Mouse (Mus musculus) hindbrain, embryonic 10.5 days (tissue): ENCODE results near the gene Ak5. TPM values are rescaled to one million over a fixed set of nuclear protein-coding genes. Genes with fewer than 3 reads are reported as not detected.

Source experiments
- DNase-seq: peaks from one replicate; pipeline ENCODE4 v3.0.0-alpha.2; 2017; ENCODE audit warnings: low spot score
- H3K27ac ChIP-seq: fragments of 300-500 bp; sonication (generic); 2 replicates; pipeline ENCODE4 v1.5.1; 2016; ENCODE audit warnings: mild to moderate bottlenecking, moderate library complexity
- H3K27me3 ChIP-seq: fragments of 300-500 bp; sonication (generic); 2 replicates; pipeline ENCODE4 v1.6.1; 2016; ENCODE audit warnings: mild to moderate bottlenecking; ENCODE audit not compliant: poor library complexity, insufficient read depth, severe bottlenecking
- H3K36me3 ChIP-seq: fragments of 300-500 bp; sonication (generic); 2 replicates; pipeline ENCODE4 v1.6.1; 2016; ENCODE audit warnings: mild to moderate bottlenecking, moderate library complexity
- H3K4me1 ChIP-seq: fragments of 300-500 bp; sonication (generic); replicated peaks from 2 replicates; pipeline ENCODE4 v1.6.1; 2016; ENCODE audit warnings: mild to moderate bottlenecking
- H3K4me3 ChIP-seq: fragments of 300-500 bp; sonication (generic); 2 replicates; pipeline ENCODE4 v1.5.1; 2016; ENCODE audit warnings: mild to moderate bottlenecking, moderate library complexity
- H3K9me3 ChIP-seq: fragments of 300-500 bp; sonication (generic); 2 replicates; pipeline ENCODE4 v1.6.1; 2016; ENCODE audit warnings: mild to moderate bottlenecking, moderate library complexity
- WGBS: fragments of 180-500 bp; shearing (Covaris S2); methylation state at CpG from one replicate; pipeline ENCODE4 v1.1.7; 2016; 5-methylcytosine and 5-hydroxymethylcytosine counted together
- polyA plus RNA-seq: library from polyadenylated mRNA; unstranded; fragments of >200 nt; fragmentation: Nextera tagmentation; extraction: Ambion mirVana; gene quantifications from 2 replicates; pipeline ENCODE4 v1.2.1, GENCODE M21; 2016

Gene Ak5
- polyA plus RNA-seq, 1 experiment from 2014 or later: 1.1 TPM

DNA sequence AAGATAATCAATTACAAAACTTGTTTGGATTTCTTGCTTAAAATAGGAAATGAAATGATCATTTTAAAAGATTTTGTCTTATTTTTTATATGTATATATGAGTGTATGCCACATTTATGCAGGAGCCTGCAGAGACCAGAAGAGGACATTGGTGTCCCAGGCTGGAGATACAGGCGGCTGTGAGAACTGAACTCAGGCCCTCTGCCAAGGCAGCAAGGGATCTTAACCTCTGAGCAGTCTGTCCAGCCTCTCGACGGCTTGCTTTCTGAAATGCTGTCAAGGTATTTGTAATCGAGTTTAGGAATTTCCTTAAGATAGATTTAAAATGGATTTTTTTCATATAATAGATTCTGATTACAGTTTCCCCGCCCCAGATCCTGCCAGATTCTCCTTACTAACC is 20.4 kb upstream of the Ak5 start:
- no peak overlapping the region for H3K27ac ChIP-seq
- no peaks in the 10 kb centered on the region for H3K4me1 ChIP-seq
- DNase-seq: no peak
- H3K36me3 ChIP-seq: no peaks in the 10 kb centered on the region
- H3K4me3 ChIP-seq: no peak overlapping the region
- no peaks in the 10 kb centered on the region for H3K9me3 ChIP-seq
- 89% methylated on average over 5 of the region's 5 CpGs for WGBS
- H3K27me3 ChIP-seq: no peaks in the 10 kb centered on the region

DNA sequence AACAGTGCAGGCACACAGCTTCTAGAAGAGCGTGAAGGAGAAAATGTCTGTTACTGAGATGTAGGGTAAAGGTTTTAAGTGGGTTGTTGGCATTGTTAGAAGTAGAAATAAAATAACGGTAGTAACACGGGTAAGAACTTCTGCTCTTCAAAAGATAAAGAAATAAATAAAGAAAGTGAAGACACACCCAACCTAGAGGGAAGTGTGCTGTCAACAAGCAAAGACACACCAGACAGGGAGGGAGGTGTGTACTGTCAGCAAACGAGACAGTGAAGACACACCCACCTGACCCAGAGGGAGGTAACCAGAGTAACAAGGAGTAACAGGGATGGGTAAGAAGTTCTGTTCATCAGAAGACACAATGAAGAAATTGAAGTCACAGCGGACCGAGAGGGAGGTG is 6.5 kb upstream of the Ak5 start:
- Histone ChIP-seq H3K4me1 (no peaks in the 10 kb centered on the region), H3K9me3 (no peaks in the 10 kb centered on the region), H3K36me3 (no peaks in the 10 kb centered on the region), H3K27ac (no peak overlapping the region), H3K27me3 (peaks cover 4% of the 10 kb centered on the region), H3K4me3 (no peak overlapping the region)
- 80% methylated on average over 6 of the region's 6 CpGs for WGBS
- no peak for DNase-seq

DNA sequence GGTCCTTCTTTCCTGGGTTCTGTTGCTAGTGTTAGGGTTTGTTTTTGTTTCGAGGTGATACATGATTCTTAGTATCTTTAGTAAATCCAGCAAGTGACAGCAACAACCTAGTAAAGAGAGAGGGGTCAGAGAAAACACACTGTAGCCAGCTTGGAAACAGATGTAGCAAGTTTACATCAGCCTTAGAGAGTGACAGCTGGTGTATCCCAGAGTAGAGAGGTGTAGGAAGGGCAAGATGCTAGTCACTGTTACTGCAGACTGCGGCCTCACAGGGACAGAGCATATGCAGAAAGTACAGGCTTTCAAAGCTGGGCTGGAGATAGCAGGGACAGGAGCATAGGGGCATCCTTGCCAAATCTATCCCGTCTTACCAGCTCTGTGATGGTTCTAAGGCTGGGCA is 1.6 kb upstream of the Ak5 start:
- Histone ChIP-seq H3K9me3 (no peaks in the 10 kb centered on the region), H3K4me1 (peaks cover 16% of the 10 kb centered on the region), H3K27me3 (peaks cover 53% of the 10 kb centered on the region), H3K36me3 (no peaks in the 10 kb centered on the region), H3K27ac (no peak overlapping the region), H3K4me3 (no peak overlapping the region)
- no peak for DNase-seq
- 84% methylated on average over 3 of the region's 3 CpGs for WGBS

DNA sequence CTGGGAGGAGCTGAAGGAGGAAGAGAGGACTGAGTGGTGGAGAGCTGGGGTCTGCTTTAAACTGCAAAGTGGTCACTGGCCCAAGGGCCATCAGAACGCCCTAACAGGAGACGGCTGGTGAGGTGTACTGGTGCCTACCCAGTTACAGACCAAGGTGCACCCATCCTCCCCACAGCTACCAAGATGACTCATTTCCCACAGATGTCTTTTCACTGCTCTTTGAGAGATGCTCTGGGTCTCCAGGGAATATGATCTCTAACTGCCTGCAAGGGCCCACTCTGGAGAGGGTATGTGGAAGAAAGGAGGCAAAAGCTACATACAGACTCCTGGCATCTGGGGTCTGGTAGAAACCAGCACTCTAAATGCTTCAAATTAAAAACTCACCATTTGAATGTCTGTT is 633 bp upstream of the Ak5 start:
- H3K27me3 ChIP-seq: peaks cover 60% of the 10 kb centered on the region
- H3K36me3 ChIP-seq: no peaks in the 10 kb centered on the region
- WGBS: 78% methylated on average over 2 of the region's 2 CpGs
- H3K27ac ChIP-seq: no peak overlapping the region
- 0 out of 2 replicates have a peak overlapping the region, but pooled peaks have one; percentile 73 for H3K4me3 ChIP-seq
- H3K4me1 ChIP-seq: peaks cover 16% of the 10 kb centered on the region
- H3K9me3 ChIP-seq: no peaks in the 10 kb centered on the region
- DNase-seq: no peak

DNA sequence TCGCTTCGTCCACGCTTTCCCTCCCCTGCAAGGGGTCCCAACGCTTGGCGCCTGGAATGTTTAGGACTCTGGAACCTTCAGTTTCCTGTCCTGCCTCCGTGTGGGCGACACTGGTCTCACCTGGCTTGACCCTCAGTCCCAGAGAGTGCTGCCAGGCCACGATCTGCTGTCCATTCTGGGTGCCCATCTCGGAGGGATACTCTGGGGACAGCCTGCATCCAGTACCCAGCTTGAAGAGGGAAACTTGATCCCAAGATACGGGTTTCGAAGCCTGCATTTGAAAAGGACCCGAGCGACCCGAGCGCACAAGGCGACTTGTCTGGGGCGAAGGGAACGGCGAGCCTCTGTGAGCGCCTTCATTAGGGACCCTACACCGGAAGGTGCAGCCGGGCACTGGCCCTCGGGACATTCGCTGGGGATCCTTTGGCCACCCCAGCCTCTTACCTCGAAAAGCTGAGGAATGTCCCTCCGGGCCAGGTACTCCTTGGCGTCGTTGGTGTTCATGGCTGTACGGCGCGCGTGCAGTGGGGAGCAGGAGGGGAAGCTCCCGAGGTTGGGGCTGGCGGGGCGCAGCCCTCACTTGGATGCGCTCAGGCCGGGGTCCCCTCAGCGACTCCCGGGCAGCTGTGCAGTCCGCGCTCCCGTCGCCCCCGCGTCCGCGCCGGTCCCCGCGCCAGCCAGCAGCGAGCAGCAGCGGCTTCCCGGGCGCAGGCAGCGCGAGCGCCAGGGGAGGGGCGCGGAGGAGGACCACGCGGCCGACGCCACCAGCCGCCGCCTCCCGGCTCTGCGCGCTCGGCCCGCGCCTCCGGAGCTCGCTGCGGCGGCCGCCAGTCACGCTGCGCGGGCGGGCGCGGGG is 576 bp downstream of the Ak5 start:
- Histone ChIP-seq H3K27me3 (peaks cover 60% of the 10 kb centered on the region), H3K4me1 (peaks cover 16% of the 10 kb centered on the region), H3K9me3 (no peaks in the 10 kb centered on the region), H3K36me3 (no peaks in the 10 kb centered on the region), H3K27ac (peak overlapping the region; percentile 81), H3K4me3 (peak overlapping the region; percentile 73)
- peak; percentile 63 for DNase-seq
- under 1% methylated on average over 82 of the region's 82 CpGs for WGBS

DNA sequence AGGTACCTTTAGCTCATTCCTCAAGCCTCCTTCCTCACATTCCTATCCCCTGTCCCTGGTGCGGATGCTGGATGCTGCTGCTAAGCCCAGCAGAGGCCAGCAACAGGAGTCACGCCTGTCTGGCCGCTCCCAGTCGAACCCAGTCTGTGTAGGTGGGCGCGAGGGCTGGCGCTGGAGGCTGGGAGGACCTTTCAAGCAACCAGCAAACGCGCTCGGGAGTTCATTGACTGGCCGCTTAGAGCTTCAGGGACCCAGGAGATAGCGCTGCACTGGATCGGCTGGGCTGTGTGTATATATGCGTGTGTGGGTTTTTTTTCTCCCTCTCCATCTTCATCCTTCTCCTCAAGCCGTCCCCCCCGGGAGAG is 1.2 kb downstream of the Ak5 start:
- WGBS: under 1% methylated on average over 16 of the region's 16 CpGs
- no peaks in the 10 kb centered on the region for H3K36me3 ChIP-seq
- H3K4me1 ChIP-seq: peaks cover 16% of the 10 kb centered on the region
- no peaks in the 10 kb centered on the region for H3K9me3 ChIP-seq
- H3K4me3 ChIP-seq: peak overlapping the region; percentile 73
- no peak overlapping the region for H3K27ac ChIP-seq
- DNase-seq: peak; percentile 44
- peaks cover 60% of the 10 kb centered on the region for H3K27me3 ChIP-seq

DNA sequence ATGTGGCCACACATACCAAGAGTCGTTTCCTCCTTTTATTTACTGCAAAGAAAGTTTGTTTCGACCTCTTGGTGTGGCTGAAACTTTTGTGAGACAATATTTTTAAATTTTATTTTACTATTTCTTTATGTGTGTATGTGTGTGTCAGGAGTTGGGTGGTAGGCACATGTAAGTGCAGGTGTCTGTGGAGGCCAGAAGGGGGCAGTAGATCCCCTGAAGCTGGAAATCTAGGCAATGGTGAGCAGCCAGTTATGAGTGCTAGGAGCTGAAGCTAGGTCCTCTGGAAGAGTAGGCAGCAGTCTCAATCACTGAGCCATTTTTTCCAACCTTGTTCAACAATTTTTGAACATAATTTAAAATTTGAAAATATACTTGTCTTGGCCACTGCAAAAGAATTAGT is 9.6 kb downstream of the Ak5 start:
- Histone ChIP-seq H3K4me3 (no peak overlapping the region), H3K27ac (no peak overlapping the region), H3K4me1 (no peaks in the 10 kb centered on the region), H3K27me3 (no peaks in the 10 kb centered on the region), H3K36me3 (no peaks in the 10 kb centered on the region), H3K9me3 (no peaks in the 10 kb centered on the region)
- 87% methylated on average over 2 of the region's 2 CpGs for WGBS
- no peak for DNase-seq

DNA sequence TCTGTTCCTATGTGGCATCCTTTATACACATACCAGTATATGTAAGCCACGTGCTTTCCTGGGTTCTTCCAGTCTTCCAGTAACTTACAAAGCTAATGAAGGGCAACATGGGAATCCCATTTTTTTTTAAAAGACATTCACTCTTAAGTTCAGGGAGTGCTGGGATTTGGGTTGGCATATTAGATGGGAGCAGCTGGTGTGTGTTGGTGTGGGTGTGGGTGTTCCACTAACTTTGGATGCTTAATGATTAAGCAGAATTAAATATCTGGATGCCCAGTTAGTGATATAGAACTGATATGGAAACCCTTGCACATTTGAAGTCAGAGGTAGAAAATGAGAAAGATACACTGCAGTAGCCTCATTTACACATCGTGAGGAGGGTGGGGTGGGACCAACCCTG is 16.2 kb downstream of the Ak5 start:
- Histone ChIP-seq H3K4me1 (no peaks in the 10 kb centered on the region), H3K36me3 (no peaks in the 10 kb centered on the region), H3K27me3 (no peaks in the 10 kb centered on the region), H3K27ac (no peak overlapping the region), H3K9me3 (no peaks in the 10 kb centered on the region), H3K4me3 (no peak overlapping the region)
- no peak for DNase-seq
- 90% methylated on average over 2 of the region's 2 CpGs for WGBS

DNA sequence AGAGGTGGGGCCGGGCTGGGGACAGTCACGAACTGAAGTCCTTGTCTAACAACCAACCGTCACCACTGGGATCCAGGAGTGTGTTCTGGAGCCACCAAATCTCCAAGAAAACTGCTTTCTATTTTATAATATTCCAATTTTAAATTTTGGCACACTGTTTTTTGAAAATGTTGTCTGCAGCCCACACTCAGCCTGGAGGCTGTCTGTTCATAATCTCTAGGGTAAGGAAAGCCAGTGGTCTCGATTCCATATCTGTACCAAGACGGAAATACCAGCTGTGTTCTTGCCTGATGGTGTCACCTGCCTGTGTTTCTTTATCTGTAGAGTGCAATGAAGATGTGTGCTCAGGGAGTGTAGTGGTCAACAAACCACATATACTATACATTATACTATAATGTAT is 23.6 kb downstream of the Ak5 start:
- Histone ChIP-seq H3K4me3 (no peak overlapping the region), H3K4me1 (no peaks in the 10 kb centered on the region), H3K27ac (no peak overlapping the region), H3K36me3 (no peaks in the 10 kb centered on the region), H3K9me3 (no peaks in the 10 kb centered on the region), H3K27me3 (no peaks in the 10 kb centered on the region)
- DNase-seq: no peak
- WGBS: 90% methylated on average over 5 of the region's 5 CpGs

DNA sequence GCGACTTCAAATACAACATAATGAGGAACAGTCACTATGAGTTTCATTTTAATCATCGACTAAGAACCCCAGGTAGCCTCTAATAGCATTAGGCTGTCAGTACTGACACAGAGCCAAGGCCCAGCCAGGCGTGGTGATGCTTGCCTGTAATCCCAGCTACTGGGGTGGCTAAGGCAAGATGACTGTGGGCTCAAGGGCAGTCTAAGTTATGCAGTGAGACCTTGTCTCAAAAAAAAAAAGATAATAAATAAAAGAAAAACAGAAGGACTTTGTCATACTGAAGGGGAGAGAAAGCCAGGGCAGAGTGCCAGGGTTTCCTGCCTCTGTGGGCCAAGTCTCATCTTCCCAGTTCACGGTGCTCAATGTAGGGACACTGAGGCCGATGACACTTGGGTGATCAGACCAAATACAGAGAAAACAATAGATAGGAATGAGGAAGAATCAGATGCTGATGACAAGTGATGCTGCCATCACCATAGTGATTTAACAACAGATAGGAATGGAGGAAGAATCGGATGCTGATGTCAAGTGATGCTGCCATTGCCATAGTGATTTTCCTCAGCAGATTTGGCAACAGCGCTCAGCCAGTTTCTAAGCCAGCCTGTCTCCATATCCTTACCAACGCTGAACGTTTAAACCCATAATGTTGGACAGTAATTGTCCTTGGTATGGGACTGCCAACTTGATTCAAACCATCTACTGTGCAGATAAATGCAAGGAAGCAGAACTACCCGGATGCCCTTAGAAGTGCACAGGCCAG is 42.9 kb downstream of the Ak5 start:
- Histone ChIP-seq H3K4me3 (no peak overlapping the region), H3K36me3 (no peaks in the 10 kb centered on the region), H3K9me3 (no peaks in the 10 kb centered on the region), H3K27me3 (peaks cover 2% of the 10 kb centered on the region; the same call in 1 of the 2 replicates), H3K27ac (no peak overlapping the region), H3K4me1 (peaks cover 14% of the 10 kb centered on the region)
- 85% methylated on average over 10 of the region's 10 CpGs for WGBS
- no peak for DNase-seq

DNA sequence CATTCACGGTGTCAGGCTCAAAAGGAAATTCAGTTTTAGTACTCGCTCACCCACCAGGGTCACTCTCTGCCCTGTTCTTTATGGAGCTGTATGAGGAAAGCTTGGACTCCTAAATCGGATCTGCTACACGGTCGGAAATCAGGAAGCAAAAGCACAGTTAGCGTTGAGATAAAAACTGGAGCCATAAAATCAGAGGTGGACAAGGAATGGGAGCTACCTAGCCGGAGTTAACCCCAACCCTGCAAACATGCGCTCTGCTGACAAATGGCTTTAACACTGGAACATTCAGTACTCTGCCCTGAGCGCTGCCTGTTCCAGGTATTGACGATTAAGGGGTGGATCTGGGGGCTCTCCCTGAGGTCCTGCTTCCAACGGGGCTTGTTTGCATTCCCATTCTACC is 47.6 kb downstream of the Ak5 start:
- peaks cover 2% of the 10 kb centered on the region; the same call in 1 of the 2 replicates for H3K27me3 ChIP-seq
- H3K4me1 ChIP-seq: peaks cover 20% of the 10 kb centered on the region
- H3K4me3 ChIP-seq: no peak overlapping the region
- no peak for DNase-seq
- no peaks in the 10 kb centered on the region for H3K36me3 ChIP-seq
- H3K9me3 ChIP-seq: no peaks in the 10 kb centered on the region
- WGBS: 47% methylated on average over 11 of the region's 11 CpGs
- H3K27ac ChIP-seq: no peak overlapping the region

DNA sequence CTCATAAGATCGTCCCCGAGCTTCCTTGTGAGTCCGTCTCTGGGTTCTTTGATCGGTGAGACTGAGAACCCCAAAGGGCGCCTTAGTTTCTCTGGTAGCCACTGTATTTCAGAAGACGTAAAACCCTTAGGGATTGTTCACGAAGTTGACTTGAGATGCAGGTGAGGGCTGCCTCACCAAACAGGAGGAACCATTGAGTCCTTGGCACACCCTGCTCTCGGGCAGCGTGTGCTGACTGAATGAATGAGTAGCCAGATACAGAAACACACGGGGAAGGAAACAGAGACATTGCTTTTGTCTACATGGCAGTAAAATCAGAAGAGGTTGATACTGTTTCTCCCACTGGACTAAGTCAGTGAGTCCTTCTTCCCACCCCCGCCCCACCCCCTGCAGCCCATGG is 48.1 kb downstream of the Ak5 start:
- Histone ChIP-seq H3K36me3 (no peaks in the 10 kb centered on the region), H3K9me3 (no peaks in the 10 kb centered on the region), H3K27me3 (peaks cover 2% of the 10 kb centered on the region; the same call in 1 of the 2 replicates), H3K4me1 (peaks cover 20% of the 10 kb centered on the region), H3K27ac (peak overlapping the region; percentile 12; the same call in 1 of the 2 replicates), H3K4me3 (no peak overlapping the region)
- 79% methylated on average over 11 of the region's 11 CpGs for WGBS
- DNase-seq: no peak

DNA sequence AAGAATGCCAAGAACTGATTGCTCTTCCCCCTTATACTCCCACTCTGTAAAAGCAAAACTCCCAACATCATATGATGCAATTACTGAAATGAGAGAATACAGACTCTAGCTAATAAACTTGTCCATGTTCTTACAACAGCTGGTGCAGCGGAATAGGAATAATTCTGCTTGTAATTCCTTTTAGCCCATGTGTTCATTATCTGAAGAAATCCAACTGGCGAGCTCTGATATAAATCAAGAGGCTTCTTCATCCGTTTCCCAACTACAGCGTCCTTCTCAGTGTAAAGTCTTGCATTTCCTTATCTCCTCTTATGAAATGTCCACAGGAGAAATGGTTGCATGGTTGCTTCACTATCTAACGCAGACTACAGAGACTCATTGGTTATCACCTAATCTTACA is 59.1 kb downstream of the Ak5 start:
- no peak for DNase-seq
- Histone ChIP-seq H3K36me3 (no peaks in the 10 kb centered on the region), H3K9me3 (no peaks in the 10 kb centered on the region), H3K4me1 (0 out of 2 replicates have a peak, but pooled peaks cover 2% of the 10 kb centered on the region), H3K27me3 (no peaks in the 10 kb centered on the region), H3K4me3 (no peak overlapping the region), H3K27ac (no peak overlapping the region)
- 90% methylated on average over 5 of the region's 5 CpGs for WGBS
